Mouse (Mus musculus) CH12.LX (cell line): ENCODE measurements around the gene Tmem129. TPM values are rescaled to one million over a fixed set of nuclear protein-coding genes. Genes with fewer than 3 reads are reported as not detected.
A peak's percentile ranks its signal among the peaks of the same experiment; 100 is the strongest.

Experiments used
- DNase-seq: peaks from one replicate; pipeline ENCODE4 v3.0.0-alpha.2; 2013; ENCODE audit errors: extremely low read depth
- H3K27ac ChIP-seq: 2 replicates; pipeline ENCODE4 v1.5.1; 2012; ENCODE audit warnings: low read depth, mild to moderate bottlenecking, control low read depth, moderate library complexity; ENCODE audit not compliant: insufficient read depth
- H3K27me3 ChIP-seq: replicated peaks from 2 replicates; pipeline ENCODE3; 2012; ENCODE audit warnings: inconsistent platforms
- H3K36me3 ChIP-seq, 2 experiments: replicated peaks in 1 of 2; 2 replicates each; pipeline versions ENCODE3 to v1.6.1; 2012; ENCODE audit warnings: inconsistent platforms in 1 of 2, low read length in 1 of 2, mild to moderate bottlenecking in 1 of 2, mixed read lengths in 1 of 2, moderate library complexity in 1 of 2; ENCODE audit not compliant: control insufficient read depth in 1 of 2, insufficient read depth in 1 of 2
- H3K4me1 ChIP-seq, 2 experiments: 2 replicates each; pipeline ENCODE4 v1.6.1; 2012; ENCODE audit warnings: inconsistent platforms in 1 of 2, moderate library complexity in 1 of 2; ENCODE audit not compliant: insufficient read depth in 2 of 2, control insufficient read depth in 1 of 2
- H3K4me2 ChIP-seq: 2 replicates; pipeline ENCODE4 v1.6.1; 2012; ENCODE audit warnings: low read depth, mild to moderate bottlenecking, control low read depth; ENCODE audit not compliant: poor library complexity, insufficient read depth, severe bottlenecking
- H3K4me3 ChIP-seq, 3 experiments: fragments of 150-350 bp in 1 of 3; sonication (generic) in 1 of 3; replicated peaks in 1 of 3; 2 replicates each; pipeline versions ENCODE3 to v1.5.1; 2011 to 2012; ENCODE audit warnings: low read depth in 2 of 3, low read length in 2 of 3, mild to moderate bottlenecking in 2 of 3, moderate library complexity in 2 of 3, control low read depth in 1 of 3, improper control_type of control experiment in 1 of 3, inconsistent platforms in 1 of 3, mixed read lengths in 1 of 3; ENCODE audit not compliant: poor library complexity in 1 of 3
- H3K79me2 ChIP-seq: replicated peaks from 2 replicates; pipeline ENCODE4 v1.6.1; 2012; ENCODE audit warnings: mild to moderate bottlenecking, moderate library complexity; ENCODE audit not compliant: control insufficient read depth, poor library complexity, insufficient read depth, severe bottlenecking; ENCODE audit errors: extremely low read depth
- H3K9ac ChIP-seq: 2 replicates; pipeline ENCODE4 v1.6.1; 2012; ENCODE audit warnings: low read depth, mild to moderate bottlenecking, control low read depth, moderate library complexity; ENCODE audit not compliant: insufficient read depth
- H3K9me3 ChIP-seq: replicated peaks from 2 replicates; pipeline ENCODE3; 2012; ENCODE audit warnings: low read length, inconsistent platforms, mixed read lengths
- BHLHE40 ChIP-seq: IDR thresholded peaks from 2 replicates; pipeline ENCODE4 v1.6.1; 2011; ENCODE audit warnings: mild to moderate bottlenecking, low read depth, low read length, improper control_type of control experiment
- CHD1 ChIP-seq: IDR thresholded peaks from 2 replicates; pipeline ENCODE4 v1.6.1; 2012; ENCODE audit warnings: low read depth, low read length, improper control_type of control experiment, inconsistent platforms
- CTCF ChIP-seq, 2 experiments: IDR thresholded peaks in 1 of 2; conservative IDR thresholded peaks in 1 of 2; 2 replicates each; pipeline ENCODE4 v1.5.1; 2011 to 2012; ENCODE audit warnings: low read depth in 2 of 2, low read length in 2 of 2, improper control_type of control experiment in 1 of 2, inconsistent platforms in 1 of 2, mild to moderate bottlenecking in 1 of 2, moderate library complexity in 1 of 2
- E2F4 ChIP-seq: IDR thresholded peaks from 2 replicates; pipeline ENCODE4 v1.6.1; 2011; ENCODE audit warnings: low read depth, low read length, improper control_type of control experiment; ENCODE audit not compliant: insufficient replicate concordance
- ELF1 ChIP-seq: IDR thresholded peaks from 2 replicates; pipeline ENCODE4 v1.6.1; 2014; ENCODE audit warnings: low read depth, mild to moderate bottlenecking, inconsistent platforms, low read length, improper control_type of control experiment
- EP300 ChIP-seq: IDR thresholded peaks from 2 replicates; pipeline ENCODE4 v1.6.1; 2011; ENCODE audit warnings: low read length, improper control_type of control experiment
- ETS1 ChIP-seq: conservative IDR thresholded peaks from 2 replicates; pipeline ENCODE4 v1.6.1; 2012; ENCODE audit warnings: low read depth, mild to moderate bottlenecking, inconsistent platforms, low read length, improper control_type of control experiment, moderate library complexity
- GABPA ChIP-seq: IDR thresholded peaks from 2 replicates; pipeline ENCODE4 v1.6.1; 2012; ENCODE audit warnings: low read depth, low read length, improper control_type of control experiment, inconsistent platforms; ENCODE audit not compliant: insufficient replicate concordance
- HCFC1 ChIP-seq: IDR thresholded peaks from 2 replicates; pipeline ENCODE4 v1.6.1; 2012; ENCODE audit warnings: low read depth, mild to moderate bottlenecking, inconsistent platforms, low read length, improper control_type of control experiment
- JUND ChIP-seq: conservative IDR thresholded peaks from 2 replicates; pipeline ENCODE4 v1.6.1; 2011; ENCODE audit warnings: low read depth, low read length, improper control_type of control experiment
- MEF2A ChIP-seq: IDR thresholded peaks from 2 replicates; pipeline ENCODE4 v1.6.1; 2014; ENCODE audit warnings: low read depth, mild to moderate bottlenecking, inconsistent platforms, low read length, improper control_type of control experiment, borderline replicate concordance
- MXI1 ChIP-seq: IDR thresholded peaks from 2 replicates; pipeline ENCODE4 v1.6.1; 2011; ENCODE audit warnings: mild to moderate bottlenecking, low read depth, low read length, improper control_type of control experiment
- NELFE ChIP-seq: IDR thresholded peaks from 2 replicates; pipeline ENCODE4 v1.6.1; 2011; ENCODE audit warnings: low read depth, low read length, improper control_type of control experiment
- NRF1 ChIP-seq: IDR thresholded peaks from 2 replicates; pipeline ENCODE4 v1.6.1; 2014; ENCODE audit warnings: low read depth, mild to moderate bottlenecking, inconsistent platforms, low read length, improper control_type of control experiment, moderate library complexity
- PAX5 ChIP-seq: IDR thresholded peaks from 2 replicates; pipeline ENCODE4 v1.6.1; 2012; ENCODE audit warnings: low read length, inconsistent platforms, mixed read lengths
- POLR2AphosphoS2 ChIP-seq: IDR thresholded peaks from 2 replicates; pipeline ENCODE4 v1.6.1; 2011; ENCODE audit warnings: low read depth, low read length, improper control_type of control experiment
- RAD21 ChIP-seq: IDR thresholded peaks from 2 replicates; pipeline ENCODE4 v1.6.1; 2011; ENCODE audit warnings: low read depth, mild to moderate bottlenecking, low read length, improper control_type of control experiment, moderate library complexity
- SMC3 ChIP-seq: IDR thresholded peaks from 2 replicates; pipeline ENCODE4 v1.6.1; 2011; ENCODE audit warnings: low read depth, low read length, improper control_type of control experiment
- TBP ChIP-seq: conservative IDR thresholded peaks from 2 replicates; pipeline ENCODE4 v1.6.1; 2011; ENCODE audit warnings: low read depth, low read length, improper control_type of control experiment
- TCF12 ChIP-seq: IDR thresholded peaks from 2 replicates; pipeline ENCODE4 v1.6.1; 2014; ENCODE audit warnings: low read depth, mild to moderate bottlenecking, inconsistent platforms, low read length, improper control_type of control experiment
- ZKSCAN1 ChIP-seq: IDR thresholded peaks from 2 replicates; pipeline ENCODE4 v1.6.1; 2012; ENCODE audit warnings: low read depth, inconsistent platforms, low read length, improper control_type of control experiment, borderline replicate concordance
- ZMIZ1 ChIP-seq: IDR thresholded peaks from 2 replicates; pipeline ENCODE4 v1.6.1; 2012; ENCODE audit warnings: low read depth, mild to moderate bottlenecking, inconsistent platforms, low read length, improper control_type of control experiment
- dilution Hi-C: fragments of 300-500 bp; cut with MboI; formaldehyde crosslinking; loops from 2 replicates; pipeline ENCODE4 v1.14.3; 2020; ENCODE audit warnings: low sequenced_read_pairs; ENCODE audit not compliant: extremely low pct_unique_long_range_greater_than_20kb, extremely low pct_ligation_motif_present
- in situ Hi-C: fragments of 300-500 bp; cut with MboI; formaldehyde crosslinking; loops from 3 replicates; pipeline ENCODE4 v1.14.3; 2019; ENCODE audit warnings: low sequenced_read_pairs, low pct_ligation_motif_present, low pct_unique_long_range_greater_than_20kb, mixed read lengths
- polyA plus RNA-seq: library from polyadenylated mRNA; unstranded; fragments of >175 nt; gene quantifications from 2 replicates; pipeline ENCODE4 v1.2.1, GENCODE M21; 2012; ENCODE audit warnings: low read depth; ENCODE audit not compliant: insufficient read length
- total RNA-seq, 2 experiments: library from RNA; depleted of rRNA; stranded (reverse); fragments of 300-350 nt in 1 of 2; fragments of >200 nt in 1 of 2; gene quantifications; 2 replicates each; pipeline ENCODE4 v1.2.3; 2012 to 2014

Gene Tmem129
- total and polyA plus RNA-seq, 3 experiments = 10.8 to 15.2 (median 12.7) TPM

DNA sequence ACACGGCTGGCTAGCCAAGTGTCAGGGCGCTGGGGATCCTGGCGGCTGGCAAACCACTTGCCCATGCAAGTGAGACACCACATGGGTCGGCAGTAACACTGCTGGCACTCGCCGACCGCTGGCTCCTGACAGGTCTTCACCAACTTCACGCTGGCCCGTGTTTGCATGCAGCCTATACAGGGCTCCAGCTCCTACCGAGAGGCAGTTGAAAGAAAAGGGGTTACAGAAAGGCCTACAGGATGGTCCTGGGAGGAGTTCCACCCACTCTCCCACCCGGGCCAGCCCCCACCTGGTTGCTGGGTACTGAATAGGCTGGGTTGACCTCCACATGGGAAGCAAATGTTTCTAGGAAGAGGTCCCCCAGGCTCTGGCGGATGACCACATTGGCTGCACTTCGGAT is 3.8 kb downstream of the Tmem129 start:
- H3K4me2 ChIP-seq = no peak overlapping the region
- H3K4me3 ChIP-seq = no peak overlapping the region
- H3K79me2 ChIP-seq = peaks cover 52% of the 10 kb centered on the region
- no peaks in the 10 kb centered on the region for H3K27me3 ChIP-seq
- no peak overlapping the region for H3K9ac ChIP-seq
- in situ Hi-C loops = no loop called here
- no peak for DNase-seq
- peaks cover 23 to 38% of the 10 kb centered on the region in 2 experiments for H3K36me3 ChIP-seq
- no peak overlapping the region for H3K27ac ChIP-seq
- H3K4me1 ChIP-seq = peaks cover 14 to 64% of the 10 kb centered on the region in 2 experiments
- H3K9me3 ChIP-seq = no peaks in the 10 kb centered on the region
- no peak for TF ChIP-seq JUND
- dilution Hi-C loops = no loop called here

DNA sequence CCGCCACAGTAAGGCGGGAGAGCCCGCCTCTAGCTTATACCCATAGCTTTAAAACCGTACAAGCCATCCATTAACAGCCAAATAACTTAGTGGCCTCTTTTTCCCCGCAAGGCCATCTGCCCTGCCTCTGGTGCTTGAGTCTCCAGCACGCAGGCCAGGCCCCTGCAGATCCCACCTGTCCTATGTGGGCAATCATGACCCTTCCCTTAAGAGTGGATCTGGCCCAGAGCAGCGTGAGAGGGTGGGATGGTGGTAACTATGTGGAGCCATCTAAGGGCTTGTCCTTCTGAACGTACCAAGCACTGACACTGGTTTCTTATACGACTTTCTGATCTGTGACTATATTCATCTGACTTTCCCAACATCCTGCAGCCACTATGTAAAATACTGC is 5.4 kb downstream of the Tmem129 start:
- Histone ChIP-seq H3K4me1 (peaks cover 12 to 63% of the 10 kb centered on the region in 2 experiments), H3K9ac (peak overlapping the region; percentile 54), H3K36me3 (peaks cover 27 to 53% of the 10 kb centered on the region in 2 experiments), H3K79me2 (peaks cover 59% of the 10 kb centered on the region), H3K4me3 (peak overlapping the region in 1 of 3 experiments; percentile 19), H3K9me3 (no peaks in the 10 kb centered on the region), H3K27me3 (no peaks in the 10 kb centered on the region), H3K27ac (peak overlapping the region; percentile 41; the same call in 1 of the 2 replicates), H3K4me2 (peak overlapping the region; percentile 41; the same call in 1 of the 2 replicates)
- in situ Hi-C loops = no loop called here
- TF ChIP-seq CHD1 (no peak), ZKSCAN1 (no peak), NELFE (0 out of 2 replicates have a peak, but pooled peaks have one; percentile 17), TCF12 (no peak)
- DNase-seq = peak; percentile 10
- dilution Hi-C loops = no loop called here

GRCm38 (mm10) chr5:33651921-33652782 is 6.1 kb downstream of the Tmem129 start, which contains the start of gene Slbp:
TSS of gene Slbp (minus strand) at chr5:33652574.
- H3K27me3 ChIP-seq = no peaks in the 10 kb centered on the region
- in situ Hi-C loops = no loop called here
- no peaks in the 10 kb centered on the region for H3K9me3 ChIP-seq
- DNase-seq = peak; percentile 96
- peak within 1 kb of the TSS; percentile 90 for H3K27ac ChIP-seq
- peaks cover 32 to 59% of the 10 kb centered on the region in 2 experiments for H3K36me3 ChIP-seq
- peaks cover 12 to 63% of the 10 kb centered on the region in 2 experiments for H3K4me1 ChIP-seq
- H3K79me2 ChIP-seq = peaks cover 64% of the 10 kb centered on the region
- H3K9ac ChIP-seq = peak within 1 kb of the TSS; percentile 96
- H3K4me2 ChIP-seq = peak within 1 kb of the TSS; percentile 96
- H3K4me3 ChIP-seq = peak within 1 kb of the TSS; percentile 87 to 91 (median 89)
- dilution Hi-C loops = no loop called here
- TF ChIP-seq NRF1 = peak; percentile 84
- peak; percentile 98 for TF ChIP-seq ZMIZ1
- TF ChIP-seq CHD1 = peak; percentile 99
- TF ChIP-seq BHLHE40 = 0 out of 2 replicates have a peak, but pooled peaks have one; percentile 22
- peak; percentile 63; the same call in 1 of the 2 replicates for TF ChIP-seq ELF1
- no peak for TF ChIP-seq GABPA
- TF ChIP-seq SMC3 = no peak
- TF ChIP-seq MXI1 = peak; percentile 90
- TF ChIP-seq CTCF (conservative IDR thresholded peaks at IDR 0.05 in 1 of 2, IDR thresholded peaks at IDR 0.05 in 1 of 2; ENCODE audit: low read depth in 2 of 2, low read length in 2 of 2) = no peak
- TF ChIP-seq POLR2AphosphoS2 = peak; percentile 98
- TF ChIP-seq MEF2A = peak; percentile 21; the same call in 1 of the 2 replicates
- peak; percentile 100 for TF ChIP-seq NELFE
- TF ChIP-seq EP300 = no peak; the same call in 1 of the 2 replicates
- peak; percentile 97 for TF ChIP-seq E2F4
- peak; percentile 24 for TF ChIP-seq ETS1
- TF ChIP-seq TCF12 = peak; percentile 93
- peak; percentile 71 for TF ChIP-seq HCFC1
- TF ChIP-seq PAX5 = no peak
- peak; percentile 91 for TF ChIP-seq TBP
- TF ChIP-seq ZKSCAN1 = no peak
- TF ChIP-seq RAD21 = no peak
- no peak for TF ChIP-seq JUND
